Mouse (Mus musculus): ENCODE measurements around the gene Nlrx1.
"Not testable (repeated sequence)": the region's sequence is repeated elsewhere in the genome, so short reads cannot be mapped to it uniquely, and the experiment has no call there.

The Nlrx1 gene

DNA sequence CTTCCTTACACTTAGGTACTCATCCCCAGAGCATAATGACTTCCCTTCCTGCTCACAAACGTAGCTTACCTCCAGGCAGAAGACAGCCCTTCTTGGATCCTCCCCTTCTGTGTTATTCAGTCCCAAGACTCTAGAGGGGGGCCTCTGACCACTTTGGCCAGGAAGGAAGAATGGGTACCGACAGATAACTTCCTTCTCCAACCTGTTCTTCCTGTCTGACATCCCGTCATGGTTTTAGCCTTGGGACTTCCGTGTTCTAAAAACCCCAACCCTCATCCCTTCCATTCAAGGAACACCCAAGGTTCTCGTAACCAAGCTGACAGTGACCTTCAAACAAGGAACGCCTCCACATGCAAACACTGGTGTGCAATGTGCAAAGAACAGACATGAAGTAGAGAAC, at the start of gene Nlrx1:
Nlrx1 (minus strand) TSS at position 168 of the 400 bp plus-strand sequence.
- no peak for DNase-seq

- DNase-seq = no peak
Measured at GRCm38 (mm10) chr9:44317452-44317851, 49.1 kb upstream of the Nlrx1 start.

DNA sequence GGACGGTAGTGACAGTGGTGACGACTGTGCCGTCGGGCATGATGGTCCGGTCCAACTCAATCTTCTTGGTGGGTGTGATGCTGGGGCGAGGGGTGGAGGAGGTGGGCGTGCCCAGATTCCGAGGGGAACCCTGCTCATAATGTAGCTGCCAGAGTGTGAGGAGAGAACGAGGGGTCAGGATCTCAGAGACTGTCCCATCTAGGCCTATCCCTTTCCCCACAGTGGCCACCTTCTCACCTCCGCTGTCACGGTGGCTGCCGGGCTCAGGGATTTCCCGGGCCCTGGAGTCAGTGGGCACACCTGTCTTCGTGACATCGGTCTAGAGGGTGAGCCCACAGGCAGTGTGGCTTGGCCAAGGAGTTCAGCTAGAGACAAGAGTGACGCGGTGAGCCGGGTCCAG, 46.5 kb upstream of the Nlrx1 start:
- DNase-seq = no peak

GRCm38 (mm10) chr9:44314257-44314547, 45.8 kb upstream of the Nlrx1 start:
- DNase-seq = no peak

DNA sequence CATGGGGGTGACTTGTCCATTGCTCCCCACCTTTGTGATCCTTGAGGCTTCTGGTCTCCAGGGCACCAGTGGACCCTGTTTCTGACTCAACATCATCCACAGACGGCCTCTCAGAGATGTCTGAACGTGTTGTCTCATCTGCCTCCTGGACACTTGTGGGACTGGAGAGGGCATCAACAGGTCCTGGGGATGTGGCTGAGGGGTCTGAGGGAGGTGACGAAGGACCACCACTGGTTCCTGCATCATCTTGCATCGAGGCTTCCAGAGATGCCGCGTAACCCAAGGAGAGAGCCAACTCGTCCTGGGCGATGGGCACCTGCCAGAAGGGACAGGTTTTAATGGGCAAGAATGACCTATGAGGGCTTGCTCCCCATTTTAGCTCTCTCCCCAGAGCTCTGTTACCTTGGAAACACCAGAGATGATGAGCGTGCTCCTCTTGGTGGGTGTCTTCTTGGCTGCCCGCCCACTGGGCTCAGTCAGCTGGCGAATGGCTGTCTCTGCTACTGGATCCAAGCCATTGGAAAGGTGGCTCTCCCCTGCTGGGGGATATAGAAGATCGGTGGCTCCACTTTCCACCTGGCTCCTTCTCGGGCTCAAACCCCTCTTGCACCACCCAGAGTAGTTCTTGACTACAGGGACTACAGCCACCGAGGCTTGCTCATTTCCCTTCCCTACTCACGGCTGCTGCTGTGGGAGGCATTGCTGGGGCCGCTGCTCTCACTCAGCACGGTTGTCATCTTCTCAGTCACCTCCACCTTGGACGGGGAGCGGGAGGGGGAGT, 45.3 kb upstream of the Nlrx1 start:
- no peak for DNase-seq

DNA sequence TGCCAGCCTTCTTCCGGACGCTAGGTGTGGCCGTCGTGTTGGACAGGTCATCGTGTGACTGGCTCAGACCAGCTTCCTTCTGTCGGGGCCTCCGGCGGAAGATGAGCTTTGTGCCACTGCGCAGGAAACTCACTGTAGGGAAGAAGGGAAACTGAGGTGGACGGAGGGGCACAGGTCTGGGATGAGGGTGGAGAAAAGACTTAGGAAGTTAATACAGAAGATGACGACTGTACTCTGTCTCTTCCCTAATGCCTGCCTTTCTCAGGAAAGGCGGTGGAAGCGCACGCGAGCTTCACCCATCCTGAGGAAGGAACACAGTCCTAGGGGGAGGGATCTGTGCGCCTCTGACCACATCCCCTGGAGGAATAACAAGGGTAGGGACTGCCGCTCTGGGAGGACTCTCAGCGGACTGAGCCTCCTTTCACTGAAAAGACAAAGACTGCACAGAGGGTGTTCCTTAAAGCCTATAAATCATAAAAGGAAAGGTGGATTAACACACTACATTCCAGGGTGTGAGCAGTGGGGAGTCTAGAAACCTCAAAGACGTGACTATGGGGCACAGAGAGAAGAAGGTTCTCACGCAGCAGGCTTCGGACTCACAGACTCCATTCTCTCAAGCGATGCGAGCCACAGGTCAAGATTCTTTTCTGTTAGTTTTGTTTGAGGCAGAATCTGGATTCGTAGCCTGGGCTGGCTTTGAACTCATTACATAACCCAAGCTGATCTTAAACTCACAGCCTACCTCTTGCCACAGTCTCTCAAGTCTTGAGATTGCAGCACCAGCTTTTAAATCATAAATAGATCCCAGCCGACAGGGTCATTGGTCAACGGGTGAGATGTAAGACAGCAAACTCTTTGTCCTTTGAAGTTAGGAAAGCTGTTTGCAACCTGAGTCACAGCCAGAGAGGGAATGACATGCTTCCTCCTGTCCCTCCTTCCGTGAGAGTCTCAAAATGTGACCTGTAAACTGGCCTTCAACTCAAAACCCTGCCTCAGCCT, 43.0 kb upstream of the Nlrx1 start:
- peak; percentile 60 for DNase-seq

GRCm38 (mm10) chr9:44310750-44311135, 42.3 kb upstream of the Nlrx1 start:
- no peak for DNase-seq

DNA sequence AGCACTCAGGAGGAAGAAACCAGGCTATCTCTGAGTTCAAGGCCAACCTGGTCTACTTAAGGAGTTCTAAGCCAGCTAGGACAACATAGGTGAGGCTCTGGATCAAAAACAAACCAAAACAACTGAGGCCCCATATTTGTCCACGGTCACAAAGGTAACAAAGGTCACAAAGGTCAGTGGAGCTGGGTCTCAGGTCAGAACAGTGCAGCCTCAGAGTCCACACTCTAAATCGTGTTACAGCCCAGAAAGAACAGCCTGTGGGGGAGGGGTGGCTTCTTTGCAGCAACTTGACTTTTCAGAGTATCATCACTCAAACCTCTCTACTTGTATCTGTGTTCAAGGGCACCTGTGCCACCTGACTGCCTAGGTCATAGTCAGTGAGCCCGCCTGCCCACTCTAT, 41.4 kb upstream of the Nlrx1 start:
- DNase-seq = no peak

- DNase-seq = no peak
Measured at GRCm38 (mm10) chr9:44307248-44307647, 38.8 kb upstream of the Nlrx1 start.

DNA sequence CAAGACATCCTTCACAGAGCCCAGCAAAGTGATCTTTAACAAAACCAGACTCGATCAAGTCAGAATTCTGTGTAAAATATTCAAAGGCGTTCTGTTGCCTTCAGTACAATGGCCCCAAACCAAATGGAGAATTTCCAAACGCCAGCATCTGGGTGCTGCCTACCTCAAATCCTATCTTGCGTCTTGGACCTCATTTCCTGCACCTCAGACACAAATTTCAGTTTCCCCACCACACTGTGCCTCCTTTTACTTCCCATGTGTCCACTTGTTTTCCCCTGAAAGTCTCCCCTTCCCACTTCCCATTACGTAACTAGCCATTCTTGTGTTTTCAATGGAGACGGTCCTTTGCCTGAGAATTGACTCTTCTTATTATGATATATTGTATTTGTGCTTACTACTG, 38.1 kb upstream of the Nlrx1 start:
- no peak for DNase-seq

GRCm38 (mm10) chr9:44305466-44306079, 37.2 kb upstream of the Nlrx1 start, which contains the start of gene Hinfp:
TSS of gene Hinfp (minus strand) at chr9:44305671.
- DNase-seq = peak; percentile 99

GRCm38 (mm10) chr9:44300001-44300400, 31.6 kb upstream of the Nlrx1 start:
- DNase-seq = not testable (repeated sequence)

- DNase-seq = peak; percentile 76
Measured at GRCm38 (mm10) chr9:44292490-44292889, 24.1 kb upstream of the Nlrx1 start.

DNA sequence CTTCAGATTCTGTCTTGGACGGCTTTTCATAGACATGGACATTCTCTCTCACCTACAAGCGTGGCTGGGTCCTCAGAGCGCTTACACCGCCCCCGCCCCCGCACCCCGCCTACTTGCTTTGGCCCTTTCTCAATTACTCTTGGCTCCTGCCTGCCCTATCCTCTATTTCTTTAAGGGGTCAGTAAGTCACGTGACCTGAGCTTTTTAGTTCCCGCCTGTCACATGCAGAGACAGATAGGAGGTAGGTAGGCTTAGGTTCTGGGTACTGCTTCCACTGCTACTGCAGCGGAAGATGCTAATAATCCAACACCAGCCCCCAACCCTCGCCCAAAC, 20.5 kb upstream of the Nlrx1 start:
- DNase-seq = no peak

DNA sequence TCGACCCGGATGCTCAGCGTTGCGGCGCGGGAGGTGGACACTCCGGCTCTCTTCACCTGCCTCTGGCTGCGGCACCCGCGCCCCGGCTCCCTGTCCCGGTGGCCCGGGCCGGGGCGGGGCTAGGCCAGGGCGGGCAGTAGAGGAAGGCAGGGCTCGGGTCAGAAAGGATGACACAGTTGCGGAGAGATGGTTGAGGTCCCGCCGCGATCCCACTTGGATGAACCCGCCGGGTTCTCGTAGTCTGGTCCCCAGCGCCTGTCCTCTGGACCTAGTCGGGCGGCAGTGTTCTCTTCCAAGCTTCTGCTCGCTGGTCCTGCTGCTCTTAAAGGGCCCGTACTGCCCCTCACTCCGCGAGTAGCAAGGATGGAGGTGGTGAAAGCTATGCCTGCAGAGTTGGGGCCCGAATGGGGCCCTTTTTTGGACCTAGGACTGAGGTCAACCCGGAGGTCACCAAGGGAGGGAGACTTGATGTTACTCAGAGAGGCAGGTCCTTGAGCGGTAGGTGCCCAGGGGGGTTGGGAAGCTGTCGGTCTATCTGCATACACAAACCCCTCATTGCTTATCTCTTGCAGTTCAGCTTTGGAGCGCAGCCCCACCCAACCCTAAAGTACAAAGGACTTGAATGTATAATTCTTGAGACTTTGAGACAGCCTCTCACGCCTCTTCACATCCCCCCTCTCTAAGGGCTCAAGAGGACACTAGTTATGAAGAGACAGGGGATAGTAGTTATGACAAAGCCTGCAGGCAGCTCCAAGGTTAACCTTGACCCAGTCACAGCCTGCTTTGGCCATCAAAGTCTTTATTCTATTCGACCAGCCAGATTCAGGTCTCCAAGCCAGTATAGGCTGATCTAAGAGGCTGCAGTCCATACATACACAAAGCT, 19.9 kb upstream of the Nlrx1 start, which contains the start of gene Abcg4:
Abcg4 (minus strand) TSS at position 540 of the 883 bp plus-strand sequence.
- DNase-seq = no peak

DNA sequence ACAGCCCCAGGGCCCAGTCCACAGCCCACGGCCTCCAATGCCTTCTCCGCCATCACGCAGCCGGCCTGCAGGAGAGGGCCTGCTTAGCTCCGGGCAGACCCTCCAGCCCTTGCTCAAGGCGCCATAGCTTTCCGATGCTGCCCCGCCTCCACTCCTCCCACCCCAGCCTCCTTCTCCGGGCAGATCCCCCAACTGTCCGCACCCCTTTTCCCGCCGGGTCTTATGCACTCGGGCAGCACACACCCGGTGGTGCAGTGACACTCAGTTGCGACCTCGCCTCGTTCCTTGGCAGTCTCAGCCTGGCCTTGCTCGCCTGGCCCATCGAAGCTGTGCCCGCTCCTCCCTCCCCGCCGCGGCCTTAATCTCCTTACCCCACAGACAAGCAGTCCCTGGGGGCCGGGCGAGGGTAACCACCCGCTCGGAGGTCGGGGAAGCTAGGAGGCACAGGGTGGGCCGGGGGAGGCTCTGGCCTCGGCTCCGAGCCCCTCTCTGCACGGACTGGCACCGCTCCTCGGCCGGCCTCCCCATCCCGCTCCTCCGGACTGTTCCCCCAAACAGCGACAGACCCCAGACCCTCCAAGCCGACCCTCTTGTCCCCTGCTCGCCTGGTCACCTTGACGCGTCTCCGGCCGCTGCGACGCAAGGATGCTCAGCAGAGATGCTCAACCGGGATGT, 19.1 kb upstream of the Nlrx1 start:
- no peak for DNase-seq

GRCm38 (mm10) chr9:44287003-44287400, 18.6 kb upstream of the Nlrx1 start:
- no peak for DNase-seq

DNA sequence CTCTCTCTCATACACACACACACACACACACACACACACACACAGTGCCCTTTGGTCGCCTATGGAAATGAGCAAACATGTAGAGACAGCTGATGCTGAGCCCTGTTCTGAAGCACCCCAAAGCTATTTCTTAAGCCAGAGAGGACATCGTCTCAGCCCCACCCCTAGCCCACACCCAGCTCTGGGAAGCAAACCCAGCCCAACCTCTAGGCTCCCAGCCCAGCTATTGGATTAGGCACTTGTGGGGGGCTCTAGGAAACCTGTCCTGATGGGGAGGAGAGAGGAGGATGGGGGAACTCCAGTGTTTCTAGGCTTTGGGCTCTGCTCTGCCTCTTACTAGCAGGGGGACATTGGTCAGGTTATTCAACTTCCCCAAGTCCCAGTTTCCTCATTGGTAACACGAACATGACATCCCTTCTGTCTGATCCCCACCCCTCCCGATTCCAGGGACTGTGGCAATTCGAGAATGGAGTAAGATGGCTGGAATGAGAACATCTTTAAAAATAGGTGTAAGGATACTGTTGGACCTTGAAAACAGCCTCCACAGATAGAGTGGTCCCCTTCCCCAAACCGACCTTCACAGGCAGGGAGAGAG, 18.0 kb upstream of the Nlrx1 start:
- no peak for DNase-seq

DNA sequence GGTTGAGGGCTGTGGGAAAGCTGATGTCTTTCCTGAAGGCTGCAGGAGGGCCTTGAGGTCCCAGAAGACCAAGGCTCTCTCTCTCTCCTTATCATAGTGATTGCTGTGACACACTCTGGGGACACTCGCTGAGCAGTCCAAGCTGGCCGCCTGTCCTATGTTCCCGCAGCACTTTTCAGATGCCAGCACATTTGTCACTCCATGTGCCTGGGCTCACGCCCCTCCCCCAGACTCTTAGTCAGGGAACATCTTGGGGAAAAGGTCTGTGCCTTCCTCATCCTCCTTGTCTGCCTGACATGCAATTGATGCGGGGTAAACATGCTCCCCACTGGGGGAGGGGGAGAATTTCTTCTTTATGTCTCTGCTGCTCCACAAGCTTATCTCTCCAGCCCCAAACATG, 14.8 kb upstream of the Nlrx1 start:
- no peak for DNase-seq

GRCm38 (mm10) chr9:44269973-44270372, 1.6 kb upstream of the Nlrx1 start:
- no peak for DNase-seq

DNA sequence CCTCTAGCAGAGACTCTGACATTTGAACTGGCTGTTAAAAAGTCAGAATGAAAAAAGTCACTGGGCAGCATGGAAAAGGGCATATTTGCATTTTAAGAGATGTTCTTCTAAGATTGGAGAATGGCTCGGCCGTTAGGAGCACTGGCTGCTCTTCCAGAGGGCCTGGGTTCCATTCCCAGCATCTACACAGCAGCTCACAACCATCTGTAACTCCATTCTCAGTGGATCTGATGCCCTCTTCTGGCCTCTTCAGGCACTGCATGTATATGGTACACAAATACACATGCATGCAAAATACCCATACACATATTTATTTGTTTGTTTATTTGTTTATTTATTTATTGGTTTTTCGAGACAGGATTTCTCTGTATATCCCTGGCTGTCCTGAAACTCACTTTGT, 678 bp upstream of the Nlrx1 start:
- DNase-seq = peak; percentile 61

DNA sequence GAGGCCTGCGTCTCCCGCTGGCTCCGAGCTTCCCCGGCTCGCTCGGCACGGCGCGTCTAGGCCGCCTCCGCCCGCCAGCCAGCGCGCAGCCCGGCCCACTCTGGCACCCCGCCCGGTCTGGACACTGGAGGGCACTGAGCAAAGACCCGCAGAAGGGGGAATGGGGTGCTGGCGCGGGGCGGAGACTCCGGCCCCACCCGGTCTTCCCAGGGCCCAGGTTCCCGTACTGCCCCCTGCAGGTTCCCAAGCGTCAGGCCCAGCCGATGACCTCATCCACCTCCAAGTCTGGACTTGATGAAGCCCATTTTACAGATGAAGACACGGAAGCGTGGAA, 405 bp downstream of the Nlrx1 start:
- DNase-seq = peak; percentile 94

Measured in kidney, adult 9 months (tissue).